Mouse (Mus musculus): ENCODE results near the gene Fancc.

DNA sequence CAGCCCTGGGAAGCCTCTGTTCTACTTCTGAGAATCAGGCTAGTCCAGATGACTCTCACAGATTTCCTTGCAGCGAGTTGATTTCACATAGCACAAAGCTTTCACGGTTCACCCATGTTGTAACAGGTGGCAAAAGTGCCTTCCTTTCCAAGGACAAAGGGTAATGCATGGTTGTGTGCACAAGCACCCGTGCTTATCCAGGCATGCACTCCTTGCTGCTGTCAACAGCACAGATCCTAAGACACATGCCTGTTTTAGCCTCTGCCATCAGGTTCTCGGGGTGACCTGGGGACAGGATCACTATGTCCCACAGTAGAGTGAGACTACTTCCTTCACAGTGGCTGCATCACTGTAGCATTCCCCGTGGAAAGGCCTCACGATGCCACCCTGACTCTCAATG lies 181.3 kb downstream of the Fancc start:
- TF ChIP-seq POLR2A (IDR thresholded peaks at IDR 0.05; ENCODE audit: borderline replicate concordance, insufficient read depth, low read length), result no peak
- no peak for TF ChIP-seq CTCF (IDR thresholded peaks at IDR 0.05; ENCODE audit: borderline replicate concordance, insufficient read depth, low read depth, low read length)
